Mouse (Mus musculus): ENCODE measurements around the gene Mdn1.

DNA sequence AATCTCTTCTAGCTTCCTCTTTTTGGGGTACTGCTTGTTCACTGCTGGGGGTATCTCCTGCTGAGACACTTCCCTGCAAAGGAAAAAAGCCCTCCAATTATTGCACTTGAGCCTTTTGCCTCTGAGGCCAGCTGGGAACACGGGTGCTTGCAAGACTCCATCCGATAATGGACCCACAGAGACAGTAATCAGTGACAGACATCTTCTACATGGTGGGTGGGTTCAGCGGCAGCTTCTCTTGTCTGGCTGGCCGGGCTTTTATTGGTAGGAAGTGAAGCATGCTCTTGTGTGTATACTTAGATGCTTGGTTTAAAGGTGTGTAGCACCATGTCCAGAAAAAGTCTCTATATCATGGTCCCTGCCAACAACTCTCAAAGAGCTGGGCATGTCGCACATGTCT, 160.6 kb downstream of the Mdn1 start:
- TF ChIP-seq POLR2A (IDR thresholded peaks at IDR 0.05; ENCODE audit: low read depth, low read length) (no peak), CTCF (IDR thresholded peaks at IDR 0.05; ENCODE audit: borderline replicate concordance, insufficient read depth, low read length) (no peak)

All from embryonic fibroblast, embryonic 13.5 days (primary cell).